In the genomic region with DNA sequence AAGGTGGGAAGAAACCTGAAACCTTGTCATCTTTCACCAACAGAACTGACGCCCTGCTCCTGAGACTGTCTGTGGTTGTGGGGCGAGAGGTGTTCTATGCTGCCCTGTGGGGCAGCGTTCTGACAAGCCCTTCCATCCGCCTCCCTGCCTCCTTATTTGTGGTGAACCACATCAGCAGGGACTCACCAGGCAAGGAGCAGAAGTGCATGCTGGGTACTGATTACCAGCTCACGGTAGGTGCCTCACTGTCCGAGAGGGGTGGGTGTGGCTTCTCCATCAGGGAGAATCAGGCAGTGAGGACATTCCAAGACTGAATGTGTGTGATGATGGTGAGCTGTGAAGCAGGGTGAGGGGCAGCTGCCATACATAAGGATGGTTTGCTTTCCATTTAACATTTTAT, we compare ENCODE assay signal across 22 mouse cellular contexts. TPM values are rescaled to one million over a fixed set of nuclear protein-coding genes. Genes with fewer than 3 reads are reported as not detected.
DNase-seq lines count a peak whose midpoint lies in the region; ATAC-seq lines count a peak whose summit lies in the region.
"Had no signal": no experiment of that assay in that cellular context is flagged by ENCODE, and none has a peak within 500 bp of the region (broad histone marks: within the 10 kb centered on the region; RNA-seq: fewer than 3 reads in every experiment).

No protein-coding gene starts in this region.

- peaks cover 54% of the 10 kb centered on the region for H3K4me1 ChIP-seq in liver, embryonic 12.5 days
- H3K4me1 ChIP-seq: forebrain, embryonic 13.5 days; heart, embryonic 13.5 days had no signal

- no peak for ATAC-seq in liver, embryonic 12.5 days
- ATAC-seq: activated CD4-positive, CD25-positive, alpha-beta regulatory T cell, adult 4 months; CD4-positive, CD25-positive, alpha-beta regulatory T cell, adult 4 months; forebrain, embryonic 13.5 days; forebrain, embryonic 16.5 days had no signal

- H3K27ac ChIP-seq in liver, embryonic 12.5 days: no peak overlapping the region
- H3K27ac ChIP-seq: forebrain, embryonic 10.5 days; forebrain, embryonic 13.5 days; heart, adult 2 months; heart, embryonic 10.5 days; heart, embryonic 13.5 days; hindbrain, embryonic 14.5 days had no signal

- H3K9me3 ChIP-seq in liver, embryonic 12.5 days (replicated peaks): no peaks in the 10 kb centered on the region
- H3K9me3 ChIP-seq: forebrain, embryonic 10.5 days; forebrain, embryonic 13.5 days; heart, embryonic 10.5 days; heart, embryonic 13.5 days had no signal

- 62% methylated on average over 6 of the region's 6 CpGs for WGBS in liver, embryonic 12.5 days (ENCODE audit: insufficient replicate concordance)

- H3K27me3 ChIP-seq in liver, embryonic 12.5 days (replicated peaks): no peaks in the 10 kb centered on the region
- H3K27me3 ChIP-seq: forebrain, embryonic 13.5 days; heart, embryonic 13.5 days had no signal

- no peak overlapping the region for H3K4me2 ChIP-seq in liver, embryonic 12.5 days
- H3K4me2 ChIP-seq: forebrain, embryonic 13.5 days; heart, embryonic 13.5 days; hindbrain, embryonic 14.5 days had no signal

- DNase-seq in liver: peak; percentile 30
- peak; percentile 25 for DNase-seq in thymus, postnatal 25 days
- DNase-seq in thymus, postnatal 10 days (ENCODE audit: low spot score in 2 of 2): no peak
- peak; percentile 10 for DNase-seq in T-cell, adult 2 months (ENCODE audit: low spot score)
- peak; percentile 25 for DNase-seq in thymus, postnatal 4 days
- DNase-seq in layer of hippocampus, adult 18-20 months (ENCODE audit: low spot score in 2 of 2): no peak
- no peak for DNase-seq in cerebellum, adult 18-20 months
- DNase-seq: adrenal gland, adult 8-10 months; adrenal gland, postnatal 25 days; cerebellum, adult 11-12 months; cerebellum, adult 9-10 months; gastrocnemius, postnatal 36 days; heart, adult 2 months had no signal

- peaks cover 17% of the 10 kb centered on the region for H3K36me3 ChIP-seq in liver, embryonic 12.5 days
- H3K36me3 ChIP-seq: forebrain, embryonic 10.5 days; heart, embryonic 10.5 days; heart, embryonic 13.5 days had no signal

- H3K4me3 ChIP-seq in liver, embryonic 12.5 days: no peak overlapping the region
- H3K4me3 ChIP-seq: forebrain, embryonic 10.5 days; forebrain, embryonic 13.5 days; heart, adult 2 months; heart, embryonic 10.5 days; heart, embryonic 13.5 days had no signal

- no peak overlapping the region for H3K9ac ChIP-seq in liver, embryonic 12.5 days
- H3K9ac ChIP-seq: forebrain, embryonic 13.5 days; heart, embryonic 13.5 days; hindbrain, embryonic 14.5 days had no signal

RNA-seq across cellular contexts. Expression of a gene that starts 35.7 kb away (rescaled TPM):
- polyA plus RNA-seq in liver, embryonic 12.5 days (2016; fragmentation: Nextera tagmentation; extraction: Ambion mirVana): 10.5 and 12.8 TPM in 2 replicates
- 10 to 100 TPM; 90.5 to 95.7 TPM for total RNA-seq in layer of hippocampus, adult 18-20 months (2021)

Comparison
In these comparisons a context has a peak if more than half of its experiments do, and no peak if none do; other contexts are left out.
1. DNase-seq: peak in liver (single experiment), thymus, postnatal 25 days (single experiment), T-cell, adult 2 months (single experiment) and thymus, postnatal 4 days (single experiment); none in thymus, postnatal 10 days (0 of 2), layer of hippocampus, adult 18-20 months (0 of 2) and cerebellum, adult 18-20 months (0 of 2).